Mouse (Mus musculus): Measurements from ENCODE around the gene Zfp992. TPM values are rescaled to one million over a fixed set of nuclear protein-coding genes. Genes with fewer than 3 reads are reported as not detected.
"Not testable (repeated sequence)": the region's sequence is repeated elsewhere in the genome, so short reads cannot be mapped to it uniquely, and the experiment has no call there.

Zfp992 gene
- total RNA-seq, 2 experiments from 2014 or later = 2.4 TPM

- not testable (repeated sequence) for DNase-seq (ENCODE audit: low spot score in 2 of 2)
Measured at GRCm38 (mm10) chr4:146474716-146475676, 26.2 kb downstream of the Zfp992 start.

DNA sequence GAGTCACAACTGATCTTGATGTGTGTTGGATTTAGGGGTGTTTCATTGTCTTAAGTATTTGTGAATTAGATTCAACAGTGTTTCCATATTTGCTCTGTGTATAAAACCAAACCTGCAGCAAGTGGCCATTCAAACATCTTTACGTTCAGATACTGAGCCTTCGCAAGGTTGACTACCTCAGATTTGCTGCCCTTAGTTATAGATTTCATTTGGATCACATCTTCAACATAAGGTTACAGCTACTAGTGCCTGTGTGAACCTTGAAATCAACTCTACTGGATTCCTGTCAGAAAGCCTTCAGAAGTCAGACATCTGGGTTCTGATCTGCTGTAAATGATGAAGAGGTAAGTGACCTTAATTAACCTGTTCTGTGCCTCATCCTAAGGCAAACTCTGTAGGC, 27.4 kb downstream of the Zfp992 start:
- DNase-seq (ENCODE audit: low spot score in 2 of 2) = not testable (repeated sequence)

DNA sequence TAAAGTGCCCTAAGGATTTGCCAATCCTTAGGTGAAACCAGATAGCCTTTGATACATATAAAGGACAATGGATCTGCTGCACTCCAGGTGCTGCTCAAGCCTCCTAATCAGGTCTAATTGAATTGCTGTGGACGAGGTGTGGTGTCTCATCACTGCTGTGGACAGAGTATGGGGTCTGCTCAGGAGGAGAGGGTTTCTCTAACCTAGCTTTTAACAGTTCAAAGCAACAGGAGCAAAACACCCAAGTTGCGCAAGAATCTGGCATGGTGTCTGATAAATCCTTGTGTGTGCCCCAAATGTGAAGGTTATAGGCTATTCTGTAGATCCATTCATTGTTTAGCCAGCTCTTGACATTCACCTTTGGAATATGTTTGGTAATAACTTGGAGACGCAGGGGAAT, 28.1 kb downstream of the Zfp992 start:
- not testable (repeated sequence) for DNase-seq (ENCODE audit: low spot score in 2 of 2)

- not testable (repeated sequence) for DNase-seq (ENCODE audit: low spot score in 2 of 2)
Measured at GRCm38 (mm10) chr4:146480376-146481096, 31.7 kb downstream of the Zfp992 start.

GRCm38 (mm10) chr4:146482546-146482945, 33.7 kb downstream of the Zfp992 start:
- DNase-seq (ENCODE audit: low spot score in 2 of 2) = not testable (repeated sequence)

DNA sequence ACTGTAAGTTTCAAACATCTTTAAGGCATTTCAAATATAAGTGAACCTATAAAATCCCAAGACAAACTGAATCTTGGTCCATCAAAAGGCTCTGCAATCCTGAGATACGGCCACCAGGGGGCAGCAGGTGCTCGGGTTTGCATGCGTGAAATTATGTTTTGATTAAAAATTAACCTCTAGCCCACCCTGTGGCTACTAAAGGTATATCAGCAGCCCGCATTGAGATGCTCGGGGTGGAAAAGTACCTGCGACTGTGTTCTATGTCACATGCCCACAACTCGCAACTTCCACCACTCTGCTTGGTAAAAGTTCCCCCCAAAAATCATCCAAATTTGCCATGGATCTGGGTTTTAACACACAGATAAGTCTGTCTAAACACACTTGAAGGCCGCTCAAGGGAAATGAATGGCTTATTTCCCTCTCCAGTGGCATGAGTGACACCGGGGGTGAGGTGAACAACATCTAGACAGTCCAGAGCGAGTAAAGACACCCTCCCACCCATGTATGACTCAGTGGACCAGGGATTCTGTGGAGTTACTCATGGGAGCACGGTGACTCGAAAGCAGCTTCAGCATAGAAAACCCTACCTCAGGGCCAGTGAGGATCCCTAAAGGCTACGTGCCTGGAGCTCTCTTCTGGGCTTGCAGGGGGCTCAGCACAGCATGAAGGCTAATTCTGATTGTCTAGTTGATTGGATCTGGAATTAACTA, 34.9 kb downstream of the Zfp992 start:
- not testable (repeated sequence) for DNase-seq (ENCODE audit: low spot score in 2 of 2)

- not testable (repeated sequence) for DNase-seq (ENCODE audit: low spot score in 2 of 2)
Measured at GRCm38 (mm10) chr4:146484676-146485075, 35.9 kb downstream of the Zfp992 start.

- DNase-seq (ENCODE audit: low spot score in 2 of 2) = not testable (repeated sequence)
Measured at GRCm38 (mm10) chr4:146485183-146485939, 36.5 kb downstream of the Zfp992 start.

DNA sequence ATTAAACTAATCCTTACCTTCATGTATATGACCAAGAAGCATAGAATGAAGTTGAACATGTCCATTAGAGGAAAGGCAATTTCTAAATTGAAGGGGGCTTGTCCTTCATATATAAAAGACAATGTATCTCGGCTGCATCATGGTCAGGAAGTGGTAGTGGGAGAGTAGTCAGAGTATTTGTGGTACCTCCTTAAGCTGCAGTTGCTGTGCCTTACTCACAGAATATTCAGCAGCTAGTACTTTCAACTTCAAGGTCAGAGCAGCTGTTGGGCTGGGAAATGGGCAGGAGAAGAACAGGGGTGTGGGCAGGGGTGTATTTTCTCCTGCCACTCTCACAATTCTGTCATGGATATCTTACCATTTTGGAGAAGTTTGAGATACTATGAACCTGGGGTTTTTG, 37.9 kb downstream of the Zfp992 start:
- not testable (repeated sequence) for DNase-seq (ENCODE audit: low spot score in 2 of 2)

GRCm38 (mm10) chr4:146489196-146489595, 40.4 kb downstream of the Zfp992 start:
- not testable (repeated sequence) for DNase-seq (ENCODE audit: low spot score in 2 of 2)

- not testable (repeated sequence) for DNase-seq (ENCODE audit: low spot score in 2 of 2)
Measured at GRCm38 (mm10) chr4:146491993-146492392, 43.2 kb downstream of the Zfp992 start.

DNA sequence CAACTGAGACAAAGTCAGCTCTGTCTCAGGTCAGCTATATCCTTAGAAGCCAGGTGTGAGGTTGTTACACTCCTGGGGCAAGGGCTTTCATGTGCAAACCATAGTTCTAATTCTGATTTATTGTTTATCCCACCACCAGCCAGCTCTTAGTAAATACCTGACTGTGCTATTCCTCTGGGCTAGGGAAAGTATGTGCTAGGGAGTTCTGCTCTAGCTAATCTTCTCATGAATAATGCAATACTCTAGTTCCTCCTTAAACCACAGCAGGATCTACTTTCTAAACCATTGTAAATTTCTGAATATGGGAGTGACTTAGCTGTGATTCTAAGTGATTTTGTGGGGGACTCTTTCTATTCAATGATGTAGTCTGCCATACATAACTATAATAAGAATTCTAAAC, 43.6 kb downstream of the Zfp992 start:
- DNase-seq (ENCODE audit: low spot score in 2 of 2) = no peak

- DNase-seq (ENCODE audit: low spot score in 2 of 2) = no peak
Measured at GRCm38 (mm10) chr4:146492851-146493250, 44.0 kb downstream of the Zfp992 start.

GRCm38 (mm10) chr4:146493319-146493907, 44.6 kb downstream of the Zfp992 start:
- not testable (repeated sequence) for DNase-seq (ENCODE audit: low spot score in 2 of 2)

DNA sequence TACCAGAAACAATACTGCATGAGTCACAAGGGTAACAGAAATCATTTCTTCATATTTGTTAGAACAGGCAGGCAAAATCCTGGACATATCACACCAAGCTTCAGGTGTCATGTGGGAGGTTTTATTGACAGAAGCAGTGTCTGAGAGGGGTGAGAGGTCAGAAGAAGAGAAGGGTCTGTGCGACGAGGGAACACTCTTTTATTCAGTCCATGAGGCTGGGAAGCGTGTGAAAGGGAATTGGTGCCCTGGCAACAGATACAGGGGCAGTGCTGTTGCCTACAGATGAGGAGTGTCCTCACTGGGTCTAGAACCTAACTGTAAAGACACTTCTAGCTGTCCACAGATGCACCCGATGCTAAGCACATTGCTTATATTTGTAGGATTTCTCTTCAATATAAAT, 46.2 kb downstream of the Zfp992 start:
- no peak for DNase-seq (ENCODE audit: low spot score in 2 of 2)

- not testable (repeated sequence) for DNase-seq (ENCODE audit: low spot score in 2 of 2)
Measured at GRCm38 (mm10) chr4:146497695-146498275, 49.0 kb downstream of the Zfp992 start.

GRCm38 (mm10) chr4:146501727-146502126, 52.9 kb downstream of the Zfp992 start, which contains the start of gene Zfp981:
Zfp981 (plus strand) TSS chr4:146502027.
- DNase-seq (ENCODE audit: low spot score in 2 of 2) = not testable (repeated sequence)

- not testable (repeated sequence) for DNase-seq (ENCODE audit: low spot score in 2 of 2)
Measured at GRCm38 (mm10) chr4:146509029-146509428, 60.2 kb downstream of the Zfp992 start.

GRCm38 (mm10) chr4:146511871-146512270, 63.0 kb downstream of the Zfp992 start:
- not testable (repeated sequence) for DNase-seq (ENCODE audit: low spot score in 2 of 2)

- DNase-seq (ENCODE audit: low spot score in 2 of 2) = no peak
Measured at GRCm38 (mm10) chr4:146516474-146516873, 67.7 kb downstream of the Zfp992 start.

All from layer of hippocampus, adult 18-20 months (tissue).